Mouse (Mus musculus) left cerebral cortex, postnatal 10 days (tissue): ENCODE data around the gene Emp1. TPM values are rescaled to one million over a fixed set of nuclear protein-coding genes. Genes with fewer than 3 reads are reported as not detected.

Experiments used
- DNase-seq, 2 experiments: peaks; one replicate each; pipeline ENCODE4 v3.0.0; 2021 to 2022; ENCODE audit warnings: low spot score in 2 of 2, mixed read lengths in 1 of 2; ENCODE audit errors: extremely low spot score in 1 of 2
- intact Hi-C: fragments of 180-260 bp; cut with DNase I; formaldehyde crosslinking; loops from one replicate; pipeline ENCODE4 v1.15.1; 2025
- total RNA-seq, 2 experiments: library from RNA; stranded (reverse); gene quantifications; 2 replicates each; pipeline ENCODE4 v1.2.3; 2021

Gene Emp1
- total RNA-seq, 2 experiments from 2014 or later = 3.0 to 4.4 TPM

DNA sequence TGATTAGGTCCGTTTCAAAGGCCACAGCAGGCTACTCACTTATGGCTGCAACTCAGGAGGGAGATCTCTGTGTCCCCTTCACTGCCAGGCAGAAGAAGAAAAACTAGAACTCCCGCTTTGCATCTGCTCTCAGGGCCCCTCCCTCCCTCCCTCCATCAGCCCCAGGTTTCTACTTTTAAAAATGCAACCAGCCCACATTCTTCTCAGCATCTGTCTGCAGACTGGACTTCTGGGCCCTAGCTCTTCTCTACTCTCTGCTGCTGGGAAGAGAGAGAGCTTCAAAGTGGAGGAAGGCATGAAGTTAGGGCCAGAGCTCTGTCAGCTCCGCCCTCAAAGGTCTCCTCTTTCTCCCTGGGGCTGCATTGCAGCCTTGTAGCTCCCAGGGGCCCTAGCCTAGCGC lies 2.0 kb upstream of the Emp1 start:
- intact Hi-C loops = no loop called here
- DNase-seq = no peak

DNA sequence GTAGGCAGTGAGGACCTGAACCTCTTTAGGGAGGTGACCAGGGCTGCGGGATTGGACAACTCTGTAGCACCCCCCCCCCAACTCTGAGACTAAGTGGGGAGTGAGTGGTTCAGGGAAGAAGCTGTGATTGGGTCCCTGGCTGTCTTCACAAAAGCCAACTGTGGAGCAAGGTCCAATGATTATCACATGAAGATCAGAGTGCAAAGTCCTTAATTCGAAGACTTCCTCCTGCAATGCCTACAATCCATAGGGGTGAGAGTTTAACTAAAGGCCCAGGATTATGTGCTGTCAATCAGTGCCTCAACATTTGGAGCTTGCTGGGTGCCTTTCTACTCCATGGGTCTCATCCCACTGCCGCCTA lies 267 bp upstream of the Emp1 start:
- intact Hi-C loops = no loop called here
- no peak for DNase-seq

DNA sequence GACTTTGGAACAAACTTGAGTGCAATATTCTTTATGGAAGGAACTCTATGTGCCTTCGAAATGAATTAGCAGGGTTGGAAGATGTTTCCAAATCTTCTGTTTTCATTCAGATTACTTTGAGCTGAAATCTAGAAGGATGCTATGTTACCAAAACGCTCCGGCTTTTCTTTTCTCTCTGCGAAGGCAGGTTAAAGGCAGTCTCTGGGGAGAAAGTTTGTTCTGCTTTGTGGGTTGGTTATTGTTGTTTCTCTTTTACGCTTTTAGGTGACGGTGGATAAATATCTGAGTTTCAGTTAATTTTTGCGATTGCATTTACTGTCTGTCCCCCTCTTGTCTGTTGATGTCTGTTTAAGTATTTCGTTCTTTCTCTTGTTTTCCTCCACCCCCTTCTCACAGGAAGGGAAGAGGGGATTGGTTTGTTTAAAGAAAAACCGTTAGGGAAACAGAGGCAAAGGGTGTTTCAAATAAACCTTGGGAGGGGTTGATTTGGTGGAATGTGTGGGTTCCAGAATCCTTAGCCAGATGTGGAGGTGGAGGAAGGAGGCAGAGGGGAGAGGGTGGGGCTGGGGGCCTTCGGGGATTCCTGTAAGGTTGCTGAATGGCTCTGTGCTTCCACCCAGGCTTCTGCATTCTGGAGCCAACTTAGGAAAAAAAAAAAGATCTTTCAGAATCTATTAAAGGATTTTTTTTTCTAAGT lies 1.1 kb downstream of the Emp1 start:
- DNase-seq = no peak
- intact Hi-C loops = no loop called here

DNA sequence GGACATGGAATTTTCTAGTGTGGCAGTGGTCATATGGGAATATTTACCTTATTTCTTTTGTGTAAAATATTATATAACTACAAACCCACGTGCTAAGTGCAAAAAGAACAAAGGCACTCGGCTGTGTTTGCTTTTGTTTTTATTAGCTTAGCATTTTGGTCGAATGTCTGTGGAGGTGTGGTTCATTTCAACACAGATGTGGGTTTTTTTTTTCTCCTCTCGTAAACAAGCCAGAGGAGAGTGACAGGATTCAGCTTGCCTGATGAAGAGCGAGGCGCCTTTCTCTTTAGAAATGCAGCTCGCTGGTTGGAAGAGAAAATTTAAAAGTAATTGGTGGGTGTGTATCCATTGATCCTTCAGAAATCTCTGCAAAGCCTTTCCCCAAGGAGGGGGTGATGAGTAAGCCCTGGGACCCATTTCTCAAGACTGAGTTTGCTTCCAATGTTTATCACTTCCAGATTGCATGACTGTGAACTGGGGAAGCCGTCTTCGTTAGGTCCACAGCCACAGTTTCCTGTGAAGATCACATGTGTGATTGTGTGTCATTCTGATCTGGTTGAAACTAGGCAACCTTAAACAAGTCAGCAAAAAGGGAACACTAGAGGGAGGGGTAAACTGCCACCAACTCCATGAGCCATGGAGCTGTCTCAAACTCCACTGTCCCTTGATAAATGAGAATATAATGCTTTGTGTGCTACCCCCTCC lies 1.8 kb downstream of the Emp1 start:
- intact Hi-C loops = no loop called here
- DNase-seq = no peak

DNA sequence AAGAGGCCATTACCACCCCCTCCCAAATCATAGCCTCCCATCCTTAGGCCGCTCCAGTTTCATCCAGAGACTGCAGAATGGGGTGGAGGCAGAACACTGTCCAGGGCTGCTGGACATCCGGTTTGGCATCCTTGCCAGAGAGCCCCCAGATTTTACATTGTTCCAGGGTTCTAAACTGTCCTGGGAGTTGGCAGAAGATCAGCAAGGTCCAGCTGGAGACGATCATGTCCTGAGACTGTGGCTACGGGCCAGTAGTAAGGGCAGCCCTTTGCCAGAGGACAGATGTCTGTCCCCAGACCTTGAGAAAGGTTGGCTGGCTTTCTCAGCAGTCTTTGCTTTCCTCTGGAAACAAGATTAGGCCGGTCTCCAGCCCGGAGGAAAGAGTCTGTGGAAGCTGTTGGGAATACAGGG lies 2.6 kb downstream of the Emp1 start:
- intact Hi-C loops = no loop called here
- DNase-seq = peak in 1 of 2 experiments; percentile 48

DNA sequence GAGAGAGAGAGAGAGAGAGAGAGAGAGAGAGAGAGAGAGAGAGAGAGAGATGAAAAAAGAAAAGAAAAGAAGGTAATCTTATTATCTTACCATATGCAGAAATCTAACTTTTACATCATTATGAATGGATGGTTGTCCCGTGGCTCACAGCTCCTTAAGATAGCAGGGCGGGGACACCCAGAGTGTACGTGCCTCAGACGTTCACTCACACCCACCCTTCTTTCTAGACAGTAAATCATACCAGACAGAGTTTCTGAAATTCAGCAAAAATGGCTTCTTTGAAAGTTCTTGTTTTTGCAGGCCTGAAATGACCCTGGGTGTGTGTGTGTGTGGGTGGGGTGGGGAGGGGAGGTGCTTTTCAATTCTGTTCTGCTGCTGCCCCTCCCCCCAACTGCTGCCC lies 3.3 kb downstream of the Emp1 start:
- intact Hi-C loops = no loop called here
- DNase-seq = no peak

DNA sequence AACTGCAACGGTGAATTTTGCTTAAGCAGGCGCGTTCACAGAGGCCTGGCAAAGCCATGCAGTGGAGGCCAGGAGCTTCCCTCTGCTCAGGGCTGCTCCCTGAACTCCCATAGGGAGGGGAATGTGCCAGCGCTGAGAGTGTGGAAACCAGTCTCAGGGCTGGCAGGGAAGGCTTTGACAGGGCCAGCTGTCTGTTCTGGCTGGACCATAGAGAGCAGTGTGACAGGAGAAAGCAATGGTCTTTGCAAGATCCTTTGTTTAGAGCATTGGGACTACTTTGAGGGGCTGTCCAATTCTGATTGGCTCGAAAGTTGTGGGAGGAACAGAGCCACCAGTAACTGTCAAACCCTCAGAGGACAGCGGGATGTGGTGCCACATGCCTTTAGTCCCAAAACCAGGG lies 5.9 kb downstream of the Emp1 start:
- intact Hi-C loops = no loop called here
- DNase-seq = no peak

DNA sequence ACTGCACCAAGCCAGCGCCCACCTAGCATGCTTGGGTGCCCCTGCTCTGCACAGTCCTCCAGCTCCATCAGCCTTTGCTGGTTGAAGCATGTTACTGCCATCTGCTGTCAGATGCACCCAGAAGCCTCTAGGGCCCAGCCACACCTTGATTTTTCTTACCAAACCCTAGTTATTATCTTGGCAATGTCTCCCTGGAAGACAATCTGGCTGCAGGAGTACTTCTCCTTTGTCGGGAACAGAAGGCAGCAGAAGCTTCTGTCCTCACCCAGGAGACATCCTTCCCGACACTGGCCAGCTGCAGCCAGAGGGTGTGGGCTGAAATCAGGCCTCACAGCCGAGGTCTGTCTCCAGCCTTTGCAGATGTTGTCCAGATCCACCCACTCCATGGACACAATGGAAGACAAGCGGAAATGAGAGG lies 7.2 kb downstream of the Emp1 start:
- intact Hi-C loops = no loop called here
- DNase-seq = peak in 1 of 2 experiments; percentile 48

DNA sequence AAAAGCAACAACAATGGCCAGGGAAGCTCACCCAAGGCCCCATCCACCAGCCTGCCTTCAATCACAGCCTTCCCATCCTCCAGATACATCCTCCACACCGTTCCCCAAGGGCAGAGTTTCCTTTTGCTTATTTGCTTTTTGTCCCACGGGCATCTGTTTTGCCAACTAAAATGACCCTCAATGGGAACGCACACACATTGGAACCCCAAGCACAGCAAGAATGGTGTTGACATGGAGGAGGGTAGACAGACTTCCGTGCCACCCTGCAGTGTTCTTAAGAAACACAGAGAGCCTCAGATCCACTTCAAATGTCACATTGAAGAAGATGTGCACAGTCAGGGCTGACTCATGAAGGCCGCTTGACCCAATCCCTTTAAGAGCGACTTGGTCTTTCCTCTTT lies 8.6 kb downstream of the Emp1 start:
- no peak for DNase-seq
- intact Hi-C loops = loop anchor here (2.0 kb wide), 1 partner anchor 284 kb away; no protein-coding TSS in a partner anchor

DNA sequence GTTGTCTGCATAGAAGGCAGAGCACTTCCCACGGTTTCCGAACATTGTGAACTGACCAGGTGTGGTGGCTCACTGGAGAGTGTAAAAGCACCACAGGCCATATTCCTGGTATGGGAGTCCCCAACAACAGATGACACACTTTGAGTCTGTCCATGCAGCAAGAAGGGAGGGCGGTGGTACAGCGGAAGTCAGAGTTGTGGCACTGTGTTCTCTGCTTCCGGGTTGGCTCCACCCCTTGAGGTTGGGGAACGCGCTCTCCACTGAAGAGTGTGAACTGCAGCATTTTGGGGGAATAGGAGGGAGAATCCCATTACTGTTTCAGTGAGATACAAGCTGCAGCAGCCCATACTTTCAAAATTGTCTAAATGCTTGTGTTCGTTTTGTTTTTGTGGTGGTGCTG lies 11.0 kb downstream of the Emp1 start:
- no peak for DNase-seq
- intact Hi-C loops = no loop called here

DNA sequence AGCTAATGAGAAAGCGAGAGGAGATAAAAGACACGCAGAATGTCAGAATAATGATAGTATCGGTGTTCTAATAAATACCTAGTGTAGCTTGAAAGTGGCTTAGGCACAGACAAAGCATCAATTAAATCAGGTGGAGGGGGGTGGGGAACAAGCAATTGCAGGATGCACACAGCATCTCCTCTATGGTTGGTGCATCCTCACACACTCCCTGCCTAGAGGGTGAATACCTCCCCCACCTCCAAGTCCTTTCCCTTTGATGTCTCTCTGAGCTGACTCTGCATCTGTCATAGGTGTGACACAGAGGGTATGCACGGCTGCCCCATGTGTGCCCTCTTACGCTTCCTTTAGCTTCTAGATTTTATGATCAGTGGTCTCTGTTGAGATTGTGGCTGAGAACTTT lies 13.5 kb downstream of the Emp1 start:
- intact Hi-C loops = loop anchor here (2.0 to 5.0 kb wide), 2 partner anchors 125 to 224 kb away; no protein-coding TSS in a partner anchor
- no peak for DNase-seq

DNA sequence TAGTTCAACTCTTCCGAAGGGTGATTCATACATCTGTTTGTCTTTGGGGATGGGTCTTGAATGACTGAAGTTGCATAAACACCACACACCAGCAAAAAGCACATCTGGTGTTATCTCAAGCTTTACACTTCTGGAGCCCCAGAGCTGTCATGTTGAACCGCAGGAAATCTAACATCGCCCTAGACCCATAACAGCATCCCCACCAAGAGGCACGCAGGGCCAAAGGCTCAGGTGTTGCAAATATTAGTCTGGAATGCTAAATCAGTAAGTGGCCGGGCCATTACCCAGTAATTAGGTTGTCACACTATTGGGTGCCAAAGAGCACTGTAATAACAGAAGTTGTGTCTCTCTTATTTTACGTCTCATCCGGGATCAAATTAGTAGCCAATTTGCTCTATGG lies 13.9 kb downstream of the Emp1 start:
- intact Hi-C loops = loop anchor here (2.0 to 5.0 kb wide), 2 partner anchors 125 to 224 kb away; no protein-coding TSS in a partner anchor

DNA sequence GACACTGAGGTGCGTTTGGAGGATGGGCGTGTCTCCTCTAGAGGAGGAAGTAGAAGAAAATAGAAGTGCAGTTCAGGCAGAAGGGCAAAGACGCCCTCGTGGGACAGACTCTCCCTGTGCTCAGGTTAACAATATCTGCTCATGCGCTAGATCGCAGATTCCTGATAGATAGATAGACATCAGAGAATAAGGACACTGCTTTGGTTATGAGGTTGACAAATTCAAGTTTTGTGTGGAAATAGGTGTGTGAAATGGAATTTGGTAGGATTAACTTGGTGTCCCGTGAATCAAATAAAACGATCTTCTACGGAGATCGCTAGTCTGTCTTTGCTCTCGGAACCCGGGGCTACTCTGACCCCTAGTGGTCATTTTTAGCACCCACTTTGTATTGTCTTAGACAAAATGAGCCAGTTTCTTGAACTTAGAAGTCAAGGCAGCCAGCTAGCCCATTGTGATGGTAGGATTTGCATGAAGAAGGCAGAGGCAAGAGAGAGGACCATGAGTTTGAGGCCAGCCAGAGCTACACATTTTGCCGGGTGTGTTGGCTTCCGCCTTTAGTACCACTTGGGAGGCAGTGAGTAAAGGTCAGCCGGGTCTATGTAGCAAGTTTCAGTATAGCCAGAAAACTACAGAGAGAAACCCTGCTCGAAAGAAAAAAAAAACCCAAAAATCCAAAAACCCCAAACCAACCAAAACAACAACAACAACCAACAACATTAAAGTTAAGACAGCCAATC lies 15.4 kb downstream of the Emp1 start:
- peak; percentile 56 to 67 for DNase-seq
- intact Hi-C loops = loop anchor here (2.0 to 5.0 kb wide), 2 partner anchors 127 to 225 kb away; no protein-coding TSS in a partner anchor

More for the DNA sequence above, 13.9 kb downstream of the Emp1 start:
- no peak for DNase-seq

DNA sequence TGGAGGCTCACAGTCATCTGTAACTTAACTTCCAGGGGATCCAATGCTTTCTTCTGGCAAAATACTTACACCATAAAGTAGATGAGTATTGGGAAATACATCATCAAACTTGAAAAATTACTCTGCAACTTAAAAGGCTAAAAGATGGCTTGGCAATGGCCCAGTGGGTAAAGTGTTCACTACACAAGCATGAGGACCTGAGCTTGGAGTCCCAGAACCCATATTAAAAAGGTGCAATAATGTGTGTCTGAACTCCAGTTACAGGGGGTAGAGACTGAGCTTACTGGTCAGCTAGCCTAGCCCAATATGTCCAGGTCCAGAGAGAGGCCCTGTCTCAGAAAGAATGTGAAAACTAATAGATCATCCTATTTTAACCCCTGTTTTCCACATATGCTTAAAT lies 21.6 kb downstream of the Emp1 start:
- intact Hi-C loops = no loop called here
- no peak for DNase-seq

DNA sequence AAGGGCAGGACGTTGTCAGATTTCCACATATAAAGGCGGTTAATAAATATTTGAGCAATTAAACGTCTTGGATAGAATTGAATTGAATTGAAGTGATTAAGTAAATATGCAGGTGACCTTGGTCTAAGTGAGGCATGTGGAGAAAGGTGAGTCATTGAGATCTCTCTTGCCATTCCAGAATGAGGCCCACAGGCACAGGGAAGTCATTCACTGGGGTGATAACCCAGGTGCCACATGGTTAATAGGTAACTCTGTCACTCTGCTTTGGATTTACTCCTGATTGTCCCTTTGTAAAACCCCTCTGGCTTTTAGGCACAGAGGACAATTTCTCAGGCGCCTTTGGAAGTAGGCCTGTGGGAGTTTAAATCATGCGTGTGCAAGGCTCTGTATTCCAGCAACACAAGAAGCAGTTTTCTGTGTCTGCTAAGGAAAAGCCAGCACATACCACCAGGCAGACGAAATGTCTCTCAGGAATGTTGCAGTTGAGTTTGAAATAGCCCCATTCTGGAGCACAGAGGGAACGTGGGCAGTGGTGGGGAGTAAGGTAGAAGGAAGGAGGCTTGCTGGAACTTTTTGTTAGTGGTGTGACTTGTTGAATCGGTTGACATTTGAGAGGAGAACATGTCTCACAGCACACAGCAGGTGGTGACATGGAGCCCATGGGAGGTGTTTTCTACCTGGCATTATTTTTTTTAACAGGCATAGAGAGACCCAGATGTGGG lies 23.6 kb downstream of the Emp1 start:
- intact Hi-C loops = no loop called here
- no peak for DNase-seq

DNA sequence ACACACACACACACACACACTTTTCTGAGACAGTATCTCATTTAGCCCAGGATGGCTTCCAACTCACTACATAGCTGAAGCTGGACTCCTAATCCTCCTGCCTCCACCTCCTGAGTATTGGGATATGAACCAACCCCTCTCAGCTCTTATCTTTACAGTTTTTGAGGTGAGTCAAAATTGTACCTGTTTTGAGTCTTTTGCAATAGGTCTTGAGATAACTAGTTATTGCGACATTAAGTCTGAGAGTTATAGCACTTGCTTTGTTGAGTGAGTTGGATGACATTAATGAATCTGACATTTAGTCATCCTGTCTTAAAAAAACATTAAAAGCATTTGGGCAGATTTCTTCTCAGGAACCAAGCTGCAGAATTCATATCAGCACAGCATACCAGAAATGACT lies 25.3 kb downstream of the Emp1 start:
- no peak for DNase-seq

DNA sequence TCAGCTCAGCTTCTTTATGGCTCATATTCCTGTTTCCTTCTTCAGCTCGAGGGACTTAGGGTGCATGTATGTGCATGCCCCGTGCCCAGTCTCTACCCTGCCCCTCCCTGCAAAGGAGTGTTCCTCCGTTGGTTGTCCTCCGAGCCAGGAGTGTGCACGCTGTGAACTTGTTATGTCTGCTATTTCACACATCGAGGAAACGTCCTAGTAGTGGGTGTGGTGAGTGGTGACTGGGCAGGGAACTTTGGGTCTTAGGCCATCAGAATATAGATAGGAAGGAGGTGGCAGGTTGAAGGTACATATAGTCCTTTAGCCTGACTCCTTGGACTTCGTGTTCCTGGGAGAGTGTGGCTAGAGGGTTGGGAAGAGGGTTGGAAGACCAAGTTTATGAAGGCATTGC lies 26.4 kb downstream of the Emp1 start:
- DNase-seq = no peak
- intact Hi-C loops = no loop called here

More for the DNA sequence above, 25.3 kb downstream of the Emp1 start:
- intact Hi-C loops = no loop called here

DNA sequence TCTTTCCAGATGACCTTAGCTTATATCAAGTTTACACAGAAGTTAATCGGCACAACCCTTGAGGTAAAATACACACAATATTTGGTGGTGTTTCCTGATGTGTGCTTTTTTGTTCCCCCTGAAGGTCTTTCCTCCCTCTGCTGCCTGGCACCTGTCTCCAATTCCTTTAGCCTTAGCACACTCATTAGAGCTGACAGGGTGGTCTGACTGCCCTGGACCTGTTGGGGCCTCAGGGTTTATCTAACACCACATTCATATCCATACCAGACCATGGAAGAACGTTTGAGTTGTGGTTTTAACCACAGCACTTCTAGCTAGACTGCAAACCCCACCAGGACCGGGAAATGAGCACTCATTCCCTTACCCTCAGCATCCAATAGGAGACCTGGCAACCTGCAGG lies 28.1 kb downstream of the Emp1 start:
- intact Hi-C loops = no loop called here
- DNase-seq = no peak

DNA sequence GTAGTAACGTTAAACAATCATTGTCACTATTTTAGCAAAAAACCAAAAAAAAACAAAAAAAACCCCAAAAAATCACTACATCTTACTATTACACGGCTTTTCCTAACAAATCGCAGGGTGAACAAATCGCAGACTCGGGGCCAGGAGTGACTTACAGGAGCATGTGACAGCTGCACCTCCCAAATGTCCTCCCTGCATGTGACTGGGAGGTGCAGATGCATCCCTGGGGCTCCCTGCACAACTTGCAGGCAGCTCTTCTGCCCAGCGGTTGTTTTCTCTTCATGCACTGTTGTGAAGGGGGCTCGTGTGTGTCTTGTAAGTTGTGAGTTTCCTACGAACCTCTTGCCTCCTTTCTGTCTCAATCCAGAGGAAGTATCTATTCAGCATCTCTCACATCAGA lies 33.0 kb downstream of the Emp1 start:
- no peak for DNase-seq
- intact Hi-C loops = no loop called here
